Mouse (Mus musculus) ES-Bruce4 (cell line): ENCODE data around the gene Dnajc1.

Experiments
- CTCF ChIP-seq: IDR thresholded peaks from one replicate; pipeline ENCODE4 v1.8.1; 2011; ENCODE audit warnings: low read depth, low read length
- EP300 ChIP-seq: IDR thresholded peaks from 2 replicates; pipeline ENCODE4 v1.6.1; 2011; ENCODE audit warnings: low read depth, low read length; ENCODE audit not compliant: insufficient read depth

- no peak for TF ChIP-seq CTCF
- no peak for TF ChIP-seq EP300
Measured at GRCm38 (mm10) chr2:18370794-18371498, 21.7 kb downstream of the Dnajc1 start.
